Mouse (Mus musculus) hematopoietic multipotent progenitor cell, adult 10-12 weeks (in vitro differentiated cells): ENCODE measurements around the gene Cacnb2. TPM values are rescaled to one million over a fixed set of nuclear protein-coding genes. Genes with fewer than 3 reads are reported as not detected.

Experiments
- polyA plus RNA-seq: library from polyadenylated mRNA; stranded (reverse); fragments of >175 nt; gene quantifications from 2 replicates; pipeline ENCODE4 v1.2.3, GENCODE M21; 2012; ENCODE audit warnings: low replicate concordance

The Cacnb2 gene
- 0.22 and 0.91 TPM in 2 replicates for polyA plus RNA-seq

DNA sequence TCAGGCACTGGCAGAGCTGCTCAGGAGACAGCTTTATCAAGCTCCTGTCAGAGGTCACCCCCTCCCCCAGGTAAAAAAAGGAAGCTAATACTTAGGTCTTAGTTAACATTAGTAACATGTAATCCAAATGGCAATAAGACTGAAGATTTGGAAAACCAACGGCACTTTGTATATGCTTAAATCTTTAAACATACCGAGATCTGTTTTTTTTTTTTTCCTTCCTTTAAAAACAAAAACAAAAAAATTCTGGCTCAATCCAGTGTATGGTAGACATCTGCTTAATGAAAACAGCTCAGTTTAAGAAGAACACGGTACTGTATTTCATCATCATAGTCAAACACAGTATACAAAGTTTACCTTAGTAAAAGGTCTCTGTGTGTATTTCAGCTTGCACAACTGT lies at the start of gene Cacnb2:
TSS of gene Cacnb2 (plus strand) at position 301 of the 400 bp plus-strand sequence.

Other genes with a start within 250 kb of the Cacnb2 start
- gene Slc39a12, start 214.8 kb upstream of the Cacnb2 start, polyA plus RNA-seq = 0.06 TPM in 1 of 2 replicates, not detected in the other